27 mouse cellular contexts compared by ENCODE assay signal in the genomic region with DNA sequence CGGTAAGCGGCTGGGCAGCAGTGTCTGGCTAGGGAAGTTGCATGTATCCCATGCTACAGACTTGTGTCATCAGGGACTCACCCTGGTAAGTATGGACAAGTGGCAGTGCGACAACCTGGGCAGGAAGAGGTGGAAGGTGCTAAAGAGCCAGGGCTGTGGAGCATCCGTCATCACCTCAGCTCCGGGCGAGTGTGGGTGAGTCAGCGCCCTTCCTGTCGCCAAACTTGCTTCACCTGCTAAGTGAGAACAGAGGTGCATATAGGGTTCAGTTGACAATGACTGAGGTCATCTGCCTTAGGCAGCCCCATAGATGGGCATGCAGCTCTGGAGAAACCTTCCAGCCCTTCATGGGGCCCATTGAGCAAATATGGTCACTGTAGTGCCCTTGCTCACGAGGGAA. TPM values are rescaled to one million over a fixed set of nuclear protein-coding genes. Genes with fewer than 3 reads are reported as not detected.
A peak's percentile ranks its signal among the peaks of the same experiment; 100 is the strongest.
DNase-seq lines count a peak whose midpoint lies in the region; ATAC-seq lines count a peak whose summit lies in the region.
"Had no signal": no experiment of that assay in that cellular context is flagged by ENCODE, and none has a peak within 500 bp of the region (broad histone marks: within the 10 kb centered on the region; RNA-seq: fewer than 3 reads in every experiment).

No protein-coding gene starts in this region.

- peak overlapping the region; percentile 83 for H3K27ac ChIP-seq in heart, embryonic 12.5 days (ENCODE audit: poor library complexity, severe bottlenecking)
- peak overlapping the region; percentile 30 for H3K27ac ChIP-seq in hindbrain, embryonic 10.5 days
- no peak overlapping the region for H3K27ac ChIP-seq in hindbrain, embryonic 12.5 days
- no peak overlapping the region for H3K27ac ChIP-seq in stomach, embryonic 16.5 days (ENCODE audit: low read length)
- H3K27ac ChIP-seq: embryonic facial prominence, embryonic 15.5 days; hindbrain, postnatal 0 days; limb, embryonic 15.5 days; liver, embryonic 14.5 days; midbrain, embryonic 15.5 days; neural tube, embryonic 13.5 days had no signal

- no peaks in the 10 kb centered on the region for H3K9me3 ChIP-seq in heart, embryonic 12.5 days (replicated peaks)
- H3K9me3 ChIP-seq in hindbrain, embryonic 10.5 days = no peaks in the 10 kb centered on the region
- H3K9me3 ChIP-seq in hindbrain, embryonic 12.5 days (replicated peaks) = no peaks in the 10 kb centered on the region
- no peaks in the 10 kb centered on the region for H3K9me3 ChIP-seq in stomach, embryonic 16.5 days (replicated peaks; ENCODE audit: control insufficient read depth, low read length)
- H3K9me3 ChIP-seq: embryonic facial prominence, embryonic 15.5 days; limb, embryonic 15.5 days; midbrain, embryonic 15.5 days; neural tube, embryonic 13.5 days had no signal

- H3K4me1 ChIP-seq in heart, embryonic 12.5 days (replicated peaks) = peaks cover 47% of the 10 kb centered on the region
- peaks cover 32% of the 10 kb centered on the region for H3K4me1 ChIP-seq in hindbrain, embryonic 10.5 days (replicated peaks)
- peaks cover 9% of the 10 kb centered on the region for H3K4me1 ChIP-seq in hindbrain, embryonic 12.5 days
- H3K4me1 ChIP-seq in stomach, embryonic 16.5 days (ENCODE audit: control insufficient read depth, insufficient read depth, low read length) = no peaks in the 10 kb centered on the region

- peak; percentile 36 for ATAC-seq in heart, embryonic 12.5 days (ENCODE audit: insufficient number of reproducible peaks, low FRiP score)
- ATAC-seq in hindbrain, embryonic 12.5 days (ENCODE audit: low FRiP score) = no peak
- peak; percentile 70 for ATAC-seq in stomach, embryonic 16.5 days (ENCODE audit: insufficient read depth, low FRiP score)
- ATAC-seq: forebrain, embryonic 16.5 days; hindbrain, postnatal 0 days; intestine, embryonic 16.5 days; midbrain, embryonic 15.5 days had no signal

- no peak overlapping the region for H3K4me2 ChIP-seq in heart, embryonic 12.5 days
- H3K4me2 ChIP-seq in hindbrain, embryonic 12.5 days (replicated peaks) = no peak overlapping the region
- no peak overlapping the region for H3K4me2 ChIP-seq in stomach, embryonic 16.5 days (ENCODE audit: low read depth, low read length)
- H3K4me2 ChIP-seq: embryonic facial prominence, embryonic 15.5 days; limb, embryonic 15.5 days; lung, embryonic 14.5 days; midbrain, embryonic 15.5 days; neural tube, embryonic 13.5 days had no signal

- intact Hi-C loops in heart, postnatal 25 days (cut with DNase I) = no loop called here

- H3K9ac ChIP-seq in heart, embryonic 12.5 days = 0 out of 2 replicates have a peak overlapping the region, but pooled peaks have one; percentile 21
- no peak overlapping the region for H3K9ac ChIP-seq in hindbrain, embryonic 12.5 days
- H3K9ac ChIP-seq in stomach, embryonic 16.5 days (ENCODE audit: low read length) = no peak overlapping the region
- H3K9ac ChIP-seq: embryonic facial prominence, embryonic 15.5 days; limb, embryonic 15.5 days; liver, embryonic 14.5 days; lung, embryonic 14.5 days; midbrain, embryonic 15.5 days; neural tube, embryonic 13.5 days had no signal

- DNase-seq in heart, postnatal 25 days (ENCODE audit: low spot score) = no peak
- DNase-seq in hindbrain, embryonic 10.5 days (ENCODE audit: low spot score) = no peak
- DNase-seq in fat pad, adult 2 months (ENCODE audit: extremely low read depth, low read depth, low spot score) = peak; percentile 36
- no peak for DNase-seq in thymus, adult 18-20 months
- DNase-seq: adrenal gland, postnatal 25 days; cerebellum, adult 9-10 months; gastrocnemius, postnatal 14 days; lung, embryonic 14.5 days; thymus, postnatal 36 days had no signal

- no peak overlapping the region for H3K4me3 ChIP-seq in heart, embryonic 12.5 days
- no peak overlapping the region for H3K4me3 ChIP-seq in hindbrain, embryonic 10.5 days
- H3K4me3 ChIP-seq in hindbrain, embryonic 12.5 days = no peak overlapping the region
- H3K4me3 ChIP-seq in stomach, embryonic 16.5 days (replicated peaks; ENCODE audit: low read length) = no peak overlapping the region
- H3K4me3 ChIP-seq: embryonic facial prominence, embryonic 15.5 days; limb, embryonic 15.5 days; midbrain, embryonic 15.5 days; myocyte; neural tube, embryonic 13.5 days had no signal

- H3K27me3 ChIP-seq in heart, embryonic 12.5 days (replicated peaks) = no peaks in the 10 kb centered on the region
- no peaks in the 10 kb centered on the region for H3K27me3 ChIP-seq in hindbrain, embryonic 10.5 days (ENCODE audit: insufficient read depth, poor library complexity, severe bottlenecking)
- no peaks in the 10 kb centered on the region for H3K27me3 ChIP-seq in hindbrain, embryonic 12.5 days
- H3K27me3 ChIP-seq in stomach, embryonic 16.5 days (ENCODE audit: control insufficient read depth, insufficient read depth, low read length) = no peaks in the 10 kb centered on the region
- H3K27me3 ChIP-seq: embryonic facial prominence, embryonic 15.5 days; limb, embryonic 15.5 days; midbrain, embryonic 15.5 days; neural tube, embryonic 13.5 days had no signal

- 38% methylated on average over 9 of the region's 9 CpGs for WGBS in heart, embryonic 12.5 days
- 89% methylated on average over 9 of the region's 9 CpGs for WGBS in hindbrain, embryonic 10.5 days
- 91% methylated on average over 9 of the region's 9 CpGs for WGBS in hindbrain, embryonic 12.5 days
- WGBS in stomach, embryonic 16.5 days = 84% methylated on average over 9 of the region's 9 CpGs

- H3K36me3 ChIP-seq in heart, embryonic 12.5 days = no peaks in the 10 kb centered on the region
- no peaks in the 10 kb centered on the region for H3K36me3 ChIP-seq in hindbrain, embryonic 10.5 days
- no peaks in the 10 kb centered on the region for H3K36me3 ChIP-seq in hindbrain, embryonic 12.5 days
- H3K36me3 ChIP-seq in stomach, embryonic 16.5 days (ENCODE audit: control insufficient read depth, insufficient read depth, low read length) = no peaks in the 10 kb centered on the region
- H3K36me3 ChIP-seq: embryonic facial prominence, embryonic 15.5 days; limb, embryonic 15.5 days; midbrain, embryonic 15.5 days; neural tube, embryonic 13.5 days had no signal

RNA-seq across cellular contexts. Expression of a gene that starts 14.0 kb away (rescaled TPM):
- polyA plus RNA-seq in heart, embryonic 12.5 days (2016; fragmentation: Nextera tagmentation; extraction: Ambion mirVana) = 1.1 and 1.9 TPM in 2 replicates
- not detected for total RNA-seq in heart, postnatal 25 days (2021)
- polyA plus RNA-seq in hindbrain, embryonic 10.5 days (2016; fragmentation: Nextera tagmentation; extraction: Ambion mirVana) = 0.08 and 0.44 TPM in 2 replicates
- 0.10 TPM in 1 of 2 replicates, not detected in the other for polyA plus RNA-seq in hindbrain, embryonic 12.5 days (2016; fragmentation: Nextera tagmentation; extraction: Ambion mirVana)
- polyA plus RNA-seq in stomach, embryonic 16.5 days (2015; fragmentation: Nextera tagmentation; extraction: Ambion mirVana) = 0.21 and 0.24 TPM in 2 replicates
- total RNA-seq: adrenal gland, postnatal 25 days; ES-E14; hematopoietic stem cell, adult 5-6 weeks; hindbrain, postnatal 0 days; left cerebral cortex, adult 18-20 months; left cerebral cortex, postnatal 25 days; megakaryocyte-erythroid progenitor cell, adult 5-6 weeks had no signal
- polyA plus RNA-seq: forebrain, embryonic 16.5 days; hindbrain, postnatal 0 days; intestine, embryonic 16.5 days; lung, embryonic 14.5 days; midbrain, embryonic 15.5 days; myocyte; neural tube, embryonic 13.5 days; spleen, adult 2 months had no signal

RNA-seq across cellular contexts. Expression of a gene that starts 14.3 kb away (rescaled TPM):
- 1.8 and 2.0 TPM in 2 replicates for polyA plus RNA-seq in heart, embryonic 12.5 days (2016; fragmentation: Nextera tagmentation; extraction: Ambion mirVana)
- total RNA-seq in heart, postnatal 25 days (2021) = under 1 TPM in 1 of 2 experiments, not detected in 1; 0.16 TPM
- 0.14 and 0.16 TPM in 2 replicates for polyA plus RNA-seq in hindbrain, embryonic 10.5 days (2016; fragmentation: Nextera tagmentation; extraction: Ambion mirVana)
- 0.30 and 0.34 TPM in 2 replicates for polyA plus RNA-seq in hindbrain, embryonic 12.5 days (2016; fragmentation: Nextera tagmentation; extraction: Ambion mirVana)
- 684 and 706 TPM in 2 replicates for polyA plus RNA-seq in stomach, embryonic 16.5 days (2015; fragmentation: Nextera tagmentation; extraction: Ambion mirVana)
- total RNA-seq: adrenal gland, postnatal 25 days; ES-E14; gastrocnemius, postnatal 14 days; hematopoietic stem cell, adult 5-6 weeks; left cerebral cortex, adult 18-20 months; left cerebral cortex, postnatal 25 days; megakaryocyte-erythroid progenitor cell, adult 5-6 weeks had no signal

RNA-seq across cellular contexts. Expression of a gene that starts 56.6 kb away (rescaled TPM):
- 2.9 and 3.1 TPM in 2 replicates for polyA plus RNA-seq in heart, embryonic 12.5 days (2016; fragmentation: Nextera tagmentation; extraction: Ambion mirVana)
- not detected for total RNA-seq in heart, postnatal 25 days (2021)
- polyA plus RNA-seq in hindbrain, embryonic 10.5 days (2016; fragmentation: Nextera tagmentation; extraction: Ambion mirVana) = 1.4 and 2.5 TPM in 2 replicates
- polyA plus RNA-seq in hindbrain, embryonic 12.5 days (2016; fragmentation: Nextera tagmentation; extraction: Ambion mirVana) = 1.7 and 1.9 TPM in 2 replicates
- 1.4 and 1.5 TPM in 2 replicates for polyA plus RNA-seq in stomach, embryonic 16.5 days (2015; fragmentation: Nextera tagmentation; extraction: Ambion mirVana)
- total RNA-seq: ES-E14; hematopoietic stem cell, adult 5-6 weeks; megakaryocyte-erythroid progenitor cell, adult 5-6 weeks had no signal
- polyA plus RNA-seq: spleen, adult 2 months had no signal

Comparison
In these comparisons a context has a peak if more than half of its experiments do, and no peak if none do; other contexts are left out.
1. H3K27ac ChIP-seq: peak in heart, embryonic 12.5 days (single experiment) and hindbrain, embryonic 10.5 days (single experiment); none in hindbrain, embryonic 12.5 days (single experiment) and stomach, embryonic 16.5 days (single experiment).
2. RNA of a gene that starts 14.3 kb away (polyA plus RNA-seq): 684 to 706 TPM in stomach, embryonic 16.5 days; 1.8 to 2.0 TPM in heart, embryonic 12.5 days, 0.30 to 0.34 TPM in hindbrain, embryonic 12.5 days and 0.14 to 0.16 TPM in hindbrain, embryonic 10.5 days; every median in the first group is over 100 times any median in the second.